In the genomic region with DNA sequence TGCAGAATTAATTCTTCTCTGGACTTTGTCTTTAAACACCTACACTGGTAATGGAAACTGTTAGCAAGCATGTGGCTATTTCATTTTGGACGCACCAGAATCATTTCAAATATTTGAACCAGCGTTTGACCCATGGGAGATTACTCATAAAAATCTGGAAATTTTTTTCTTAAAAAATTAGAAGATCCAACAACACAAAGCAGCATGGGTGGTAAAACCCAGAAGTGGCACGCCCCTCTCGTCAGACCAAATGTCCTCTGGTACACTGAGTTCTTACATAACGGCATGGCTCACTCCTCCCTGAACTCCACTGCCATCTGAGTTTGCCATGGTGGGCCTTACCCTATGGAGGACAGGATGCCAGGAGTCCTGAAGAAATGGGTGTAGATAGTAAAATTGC, we compare ENCODE assay signal across 11 mouse cellular contexts.
"Had no signal": no experiment of that assay in that cellular context is flagged by ENCODE, and none has a peak within 500 bp of the region (broad histone marks: within the 10 kb centered on the region; RNA-seq: fewer than 3 reads in every experiment).

No protein-coding gene starts in this region.

- H3K27ac ChIP-seq: layer of hippocampus, adult 2 months; limb, embryonic 13.5 days; liver, embryonic 14.5 days; neural tube, embryonic 12.5 days had no signal

- DNase-seq: kidney, postnatal 10 days; kidney, postnatal 4 days; left cerebral cortex, postnatal 4 days; lung, adult 18-20 months; midbrain, embryonic 14.5 days; spleen, adult 18-20 months; thymus, postnatal 36 days had no signal

- H3K4me3 ChIP-seq: layer of hippocampus, adult 2 months; limb, embryonic 13.5 days; neural tube, embryonic 12.5 days had no signal

- H3K4me1 ChIP-seq: neural tube, embryonic 12.5 days had no signal
